Mouse (Mus musculus) stomach, postnatal 0 days (tissue): Measurements from ENCODE around the gene Tnr.

Source experiments
- CTCF ChIP-seq: IDR thresholded peaks from 2 replicates; pipeline ENCODE4 v1.5.1; 2016; ENCODE audit warnings: antibody characterized with exemption, low read depth, mild to moderate bottlenecking, moderate library complexity
- EP300 ChIP-seq: optimal IDR thresholded peaks from 2 replicates; pipeline ENCODE3; 2016; ENCODE audit warnings: antibody characterized with exemption

GRCm38 (mm10) chr1:159739478-159739877 is 215.9 kb downstream of the Tnr start:
- TF ChIP-seq CTCF (no peak), EP300 (no peak)
